Mouse (Mus musculus) myocyte (in vitro differentiated cells): ENCODE data around the gene Lgr6. TPM values are rescaled to one million over a fixed set of nuclear protein-coding genes. Genes with fewer than 3 reads are reported as not detected.
A peak's percentile ranks its signal among the peaks of the same experiment; 100 is the strongest.

ENCODE experiments used
- H3K27me3 ChIP-seq: one replicate; pipeline ENCODE4 v1.6.1; 2011; ENCODE audit not compliant: control insufficient read depth, insufficient read depth, insufficient read length
- H3K36me3 ChIP-seq: one replicate; pipeline ENCODE4 v1.6.1; 2011; ENCODE audit not compliant: control insufficient read depth, insufficient read depth
- H3K4me2 ChIP-seq: one replicate; pipeline ENCODE4 v1.6.1; 2011; ENCODE audit warnings: low read depth, control low read depth
- H3K4me3 ChIP-seq: one replicate; pipeline ENCODE4 v1.5.1; 2011; ENCODE audit warnings: mild to moderate bottlenecking, control low read depth, moderate library complexity
- H3K79me2 ChIP-seq: one replicate; pipeline ENCODE4 v1.6.1; 2011; ENCODE audit not compliant: control insufficient read depth, insufficient read depth
- H3ac ChIP-seq: one replicate; pipeline ENCODE4 v1.6.1; 2011; ENCODE audit not compliant: control insufficient read depth, insufficient read length
- CEBPB ChIP-seq: IDR thresholded peaks from 2 replicates; pipeline ENCODE4 v1.6.1; 2011; ENCODE audit warnings: mild to moderate bottlenecking, moderate library complexity; ENCODE audit not compliant: poor library complexity, insufficient read depth, severe bottlenecking
- E2F4 ChIP-seq: IDR thresholded peaks from one replicate; pipeline ENCODE4 v1.6.1; 2011; ENCODE audit warnings: mild to moderate bottlenecking, control low read depth, moderate library complexity; ENCODE audit not compliant: insufficient read depth
- MAX ChIP-seq: IDR thresholded peaks from one replicate; pipeline ENCODE4 v1.6.1; 2011; ENCODE audit warnings: low read depth, mild to moderate bottlenecking, control low read depth
- MYOD1 ChIP-seq, 3 experiments: IDR thresholded peaks; one replicate each; pipeline ENCODE4 v1.6.1; 2011; ENCODE audit warnings: control low read depth in 2 of 3, low read depth in 2 of 3, mild to moderate bottlenecking in 2 of 3, moderate library complexity in 1 of 3; ENCODE audit not compliant: insufficient read length in 2 of 3, control insufficient read depth in 1 of 3
- MYOG ChIP-seq, 3 experiments: IDR thresholded peaks; one replicate each; pipeline ENCODE4 v1.6.1; 2011; ENCODE audit warnings: control low read depth in 2 of 3, low read depth in 2 of 3, mild to moderate bottlenecking in 2 of 3; ENCODE audit not compliant: insufficient read length in 2 of 3, control insufficient read depth in 1 of 3, insufficient read depth in 1 of 3
- POLR2A ChIP-seq: IDR thresholded peaks from one replicate; pipeline ENCODE4 v1.6.1; 2011; ENCODE audit warnings: low read depth, mild to moderate bottlenecking, control low read depth, moderate library complexity; ENCODE audit not compliant: insufficient read length
- POLR2AphosphoS2 ChIP-seq: IDR thresholded peaks from one replicate; pipeline ENCODE4 v1.6.1; 2011; ENCODE audit warnings: low read depth, control low read depth; ENCODE audit not compliant: insufficient read length
- REST ChIP-seq: IDR thresholded peaks from one replicate; pipeline ENCODE4 v1.6.1; 2011; ENCODE audit warnings: mild to moderate bottlenecking, control low read depth, moderate library complexity; ENCODE audit not compliant: insufficient read depth, insufficient read length
- SRF ChIP-seq: IDR thresholded peaks from one replicate; pipeline ENCODE4 v1.6.1; 2011; ENCODE audit warnings: low read depth; ENCODE audit not compliant: control insufficient read depth, insufficient read length
- TCF12 ChIP-seq: IDR thresholded peaks from one replicate; pipeline ENCODE4 v1.6.1; 2011; ENCODE audit warnings: mild to moderate bottlenecking, control low read depth; ENCODE audit not compliant: poor library complexity, insufficient read depth, severe bottlenecking
- TCF3 ChIP-seq: IDR thresholded peaks from one replicate; pipeline ENCODE4 v1.6.1; 2011; ENCODE audit warnings: low read depth, control low read depth; ENCODE audit not compliant: insufficient read length
- USF1 ChIP-seq: IDR thresholded peaks from one replicate; pipeline ENCODE4 v1.6.1; 2011; ENCODE audit warnings: low read depth, mild to moderate bottlenecking, control low read depth, moderate library complexity
- polyA plus RNA-seq: library from polyadenylated mRNA; unstranded; fragments of >200 nt; fragmentation: generic; extraction: Trizol; gene quantifications from one replicate; pipeline ENCODE4 v1.2.1, GENCODE M21; 2012; ENCODE audit warnings: missing spikeins

Gene Lgr6
- polyA plus RNA-seq, 1 experiment, result 2.1 TPM

- Histone ChIP-seq H3K79me2 (no peaks in the 10 kb centered on the region), H3K4me3 (no peak overlapping the region), H3ac (no peak overlapping the region), H3K4me2 (no peak overlapping the region), H3K27me3 (no peaks in the 10 kb centered on the region), H3K36me3 (no peaks in the 10 kb centered on the region)
- TF ChIP-seq POLR2A (no peak), CEBPB (no peak), MYOG (IDR thresholded peaks at IDR 0.05; ENCODE audit: control insufficient read depth in 1 of 3, insufficient read depth in 1 of 3, insufficient read length in 2 of 3, low read depth in 2 of 3) (no peak), TCF12 (no peak), MYOD1 (IDR thresholded peaks at IDR 0.05; ENCODE audit: control insufficient read depth in 1 of 3, insufficient read length in 2 of 3, low read depth in 2 of 3) (no peak), MAX (no peak), USF1 (no peak)
Observed at GRCm38 (mm10) chr1:135087414-135087813, 17.7 kb downstream of the Lgr6 start.

- Histone ChIP-seq H3K4me2 (no peak overlapping the region), H3K27me3 (no peaks in the 10 kb centered on the region), H3K36me3 (no peaks in the 10 kb centered on the region), H3ac (no peak overlapping the region), H3K79me2 (no peaks in the 10 kb centered on the region), H3K4me3 (no peak overlapping the region)
- no peak for TF ChIP-seq CEBPB
- TF ChIP-seq USF1, result no peak
- peak; percentile 35 for TF ChIP-seq TCF12
- TF ChIP-seq E2F4, result no peak
- no peak for TF ChIP-seq MAX
- peak in 2 of 3 experiments; percentile 48 to 96 for TF ChIP-seq MYOD1 (IDR thresholded peaks at IDR 0.05; ENCODE audit: control insufficient read depth in 1 of 3, insufficient read length in 2 of 3, low read depth in 2 of 3)
- TF ChIP-seq REST, result no peak
- TF ChIP-seq MYOG (IDR thresholded peaks at IDR 0.05; ENCODE audit: control insufficient read depth in 1 of 3, insufficient read depth in 1 of 3, insufficient read length in 2 of 3, low read depth in 2 of 3), result peak; percentile 38 to 78 (median 55)
- TF ChIP-seq POLR2AphosphoS2, result no peak
- TF ChIP-seq SRF, result no peak
- TF ChIP-seq POLR2A, result no peak
- TF ChIP-seq TCF3, result no peak
Observed at GRCm38 (mm10) chr1:135086015-135086414, 19.1 kb downstream of the Lgr6 start.

GRCm38 (mm10) chr1:135085296-135085871, 19.7 kb downstream of the Lgr6 start:
- Histone ChIP-seq H3K79me2 (no peaks in the 10 kb centered on the region), H3K36me3 (no peaks in the 10 kb centered on the region), H3K27me3 (no peaks in the 10 kb centered on the region), H3ac (no peak overlapping the region), H3K4me3 (no peak overlapping the region), H3K4me2 (no peak overlapping the region)
- TF ChIP-seq POLR2AphosphoS2, result no peak
- TF ChIP-seq POLR2A, result no peak

GRCm38 (mm10) chr1:135083465-135083864, 21.6 kb downstream of the Lgr6 start:
- no peak for TF ChIP-seq E2F4
- TF ChIP-seq MYOD1 (IDR thresholded peaks at IDR 0.05; ENCODE audit: control insufficient read depth in 1 of 3, insufficient read length in 2 of 3, low read depth in 2 of 3), result peak in 1 of 3 experiments; percentile 51
- peak; percentile 79 for TF ChIP-seq USF1
- TF ChIP-seq POLR2A, result no peak
- TF ChIP-seq CEBPB, result peak; percentile 14; the same call in 1 of the 2 replicates
- TF ChIP-seq MAX, result no peak
- no peak for TF ChIP-seq POLR2AphosphoS2
- no peak for TF ChIP-seq REST
- TF ChIP-seq TCF3, result peak; percentile 81
- peak in 2 of 3 experiments; percentile 14 to 56 for TF ChIP-seq MYOG (IDR thresholded peaks at IDR 0.05; ENCODE audit: control insufficient read depth in 1 of 3, insufficient read depth in 1 of 3, insufficient read length in 2 of 3, low read depth in 2 of 3)
- peak; percentile 39 for TF ChIP-seq TCF12
- TF ChIP-seq SRF, result no peak
- Histone ChIP-seq H3ac (no peak overlapping the region), H3K36me3 (no peaks in the 10 kb centered on the region), H3K4me2 (peak overlapping the region; percentile 42), H3K27me3 (no peaks in the 10 kb centered on the region), H3K4me3 (no peak overlapping the region), H3K79me2 (no peaks in the 10 kb centered on the region)

- Histone ChIP-seq H3K79me2 (no peaks in the 10 kb centered on the region), H3K36me3 (no peaks in the 10 kb centered on the region), H3ac (no peak overlapping the region), H3K27me3 (peaks cover under 1% of the 10 kb centered on the region), H3K4me2 (no peak overlapping the region), H3K4me3 (no peak overlapping the region)
- no peak for TF ChIP-seq MAX
- no peak for TF ChIP-seq MYOD1 (IDR thresholded peaks at IDR 0.05; ENCODE audit: control insufficient read depth in 1 of 3, insufficient read length in 2 of 3, low read depth in 2 of 3)
- no peak for TF ChIP-seq SRF
- TF ChIP-seq E2F4, result no peak
- no peak for TF ChIP-seq REST
- no peak for TF ChIP-seq USF1
- TF ChIP-seq POLR2AphosphoS2, result no peak
- no peak for TF ChIP-seq CEBPB
- TF ChIP-seq TCF12, result no peak
- TF ChIP-seq POLR2A, result no peak
- TF ChIP-seq TCF3, result no peak
- TF ChIP-seq MYOG (IDR thresholded peaks at IDR 0.05; ENCODE audit: control insufficient read depth in 1 of 3, insufficient read depth in 1 of 3, insufficient read length in 2 of 3, low read depth in 2 of 3), result no peak
Observed at GRCm38 (mm10) chr1:135082267-135082666, 22.8 kb downstream of the Lgr6 start.
